Mouse (Mus musculus) Patski (cell line): Measurements from ENCODE around the gene Myl3. TPM values are rescaled to one million over a fixed set of nuclear protein-coding genes. Genes with fewer than 3 reads are reported as not detected.
A peak's percentile ranks its signal among the peaks of the same experiment; 100 is the strongest.

Experiments used
- ATAC-seq: fragments of 100-300 bp; one replicate; pipeline ENCODE4 v1.8.0; 2021
- CTCF ChIA-PET: fragments of 350-600 bp; sonication (Branson Sonifier 250); formaldehyde crosslinking; loops from one replicate; lab custom pipeline; 2022; ENCODE audit warnings: inconsistent platforms; lab: Charles Lee
- POLR2A ChIA-PET: fragments of 350-600 bp; sonication (Branson Sonifier 250); formaldehyde crosslinking; loops from one replicate; lab custom pipeline; 2022; ENCODE audit warnings: antibody characterized with exemption, inconsistent platforms; lab: Charles Lee
- DNase-seq: peaks from one replicate; pipeline ENCODE4 v3.0.0-alpha.2; 2011; ENCODE audit warnings: low read depth, low spot score
- H3K27me3 ChIP-seq: fragments of 371-371 bp; one replicate; pipeline ENCODE4 v1.5.1; 2021
- CTCF ChIP-seq: fragments of 100-300 bp; IDR thresholded peaks from one replicate; pipeline ENCODE4 v1.5.1; 2021
- in situ Hi-C: fragments of 300-500 bp; cut with MboI; formaldehyde crosslinking; loops from 3 replicates; pipeline ENCODE4 v1.11.1; 2018; ENCODE audit warnings: low pct_unique_long_range_greater_than_20kb, mixed read lengths
- polyA plus RNA-seq: library from polyadenylated mRNA; unstranded; gene quantifications from one replicate; pipeline ENCODE4 v1.2.3, GENCODE M21; 2021

Myl3 gene
- polyA plus RNA-seq, 1 experiment from 2014 or later: 0.19 TPM

DNA sequence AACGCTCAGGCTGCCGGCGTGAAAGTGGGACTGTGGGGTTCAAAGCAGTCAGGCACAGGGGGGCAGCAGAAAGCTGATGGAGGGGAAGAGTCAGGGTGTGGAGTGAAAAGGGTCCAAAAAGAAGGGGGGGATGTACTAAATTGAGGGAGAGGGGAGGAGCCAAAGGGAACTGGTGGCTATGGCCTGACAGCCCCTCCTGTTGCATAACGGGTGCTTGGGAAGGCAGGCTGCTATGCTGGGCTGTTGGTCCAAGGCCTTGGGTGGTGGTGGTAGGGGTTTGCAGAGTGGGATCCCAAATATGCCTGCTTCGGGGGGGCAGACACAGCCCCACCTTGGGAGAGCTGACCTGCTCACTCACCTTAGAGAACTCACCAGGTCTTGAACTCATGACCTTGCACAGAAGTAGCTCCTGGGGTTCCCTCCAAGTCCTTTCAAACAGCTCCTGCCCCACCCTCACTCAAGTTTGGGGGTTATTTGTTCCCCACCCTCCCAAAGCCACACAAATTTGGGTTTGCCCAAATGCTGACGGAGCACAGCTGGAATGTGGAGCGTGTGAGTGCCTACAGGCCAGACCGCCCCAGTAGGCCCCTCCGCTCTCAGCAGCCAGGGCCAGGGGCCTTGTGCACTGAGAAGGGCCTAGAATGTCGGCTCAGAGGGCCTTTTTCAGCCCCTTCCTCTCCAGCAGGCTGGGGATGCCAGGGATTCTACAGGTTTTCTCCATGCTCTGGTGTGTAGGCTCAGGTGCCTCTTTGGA is 33.8 kb downstream of the Myl3 start:
- no peak for TF ChIP-seq CTCF
- in situ Hi-C loops: loop anchor here (10.0 kb wide), 1 partner anchor 331 kb away; no protein-coding TSS in a partner anchor
- CTCF ChIA-PET: interaction anchor here (1.2 to 2.1 kb wide), 2 partner anchors 58 to 62 kb away, joined by 3 to 5 read pairs; no protein-coding TSS in a partner anchor
- POLR2A ChIA-PET: no interaction called here
- DNase-seq: no peak
- no peaks in the 10 kb centered on the region for H3K27me3 ChIP-seq
- ATAC-seq: no peak

DNA sequence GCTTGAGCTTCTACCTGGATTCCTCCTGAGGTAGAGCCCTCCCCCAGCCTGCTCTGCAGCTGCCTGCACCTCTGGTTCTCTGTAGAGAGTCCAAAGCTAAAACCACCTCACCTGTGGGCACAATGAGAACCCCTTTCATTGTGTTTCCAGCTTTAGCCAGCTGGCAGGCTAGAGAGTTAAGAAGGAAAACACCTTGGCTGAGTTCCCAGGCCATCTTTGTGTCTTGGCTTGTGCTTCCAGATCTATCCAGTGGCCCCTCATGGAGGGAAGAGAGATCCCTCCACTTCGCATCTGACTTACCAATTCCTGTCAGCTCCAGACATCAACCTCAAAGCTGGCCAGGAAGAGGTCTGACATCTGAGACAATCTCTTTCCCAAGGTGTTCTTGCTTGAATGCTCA is 36.4 kb downstream of the Myl3 start:
- POLR2A ChIA-PET: no interaction called here
- no peaks in the 10 kb centered on the region for H3K27me3 ChIP-seq
- in situ Hi-C loops: loop anchor here (10.0 kb wide), 1 partner anchor 333 kb away; no protein-coding TSS in a partner anchor
- no peak for ATAC-seq
- CTCF ChIA-PET: interaction anchor here (1.2 to 4.4 kb wide), 6 partner anchors 9 to 367 kb away, joined by 3 to 57 read pairs (median 17); no protein-coding TSS in a partner anchor
- no peak for DNase-seq
- no peak for TF ChIP-seq CTCF

DNA sequence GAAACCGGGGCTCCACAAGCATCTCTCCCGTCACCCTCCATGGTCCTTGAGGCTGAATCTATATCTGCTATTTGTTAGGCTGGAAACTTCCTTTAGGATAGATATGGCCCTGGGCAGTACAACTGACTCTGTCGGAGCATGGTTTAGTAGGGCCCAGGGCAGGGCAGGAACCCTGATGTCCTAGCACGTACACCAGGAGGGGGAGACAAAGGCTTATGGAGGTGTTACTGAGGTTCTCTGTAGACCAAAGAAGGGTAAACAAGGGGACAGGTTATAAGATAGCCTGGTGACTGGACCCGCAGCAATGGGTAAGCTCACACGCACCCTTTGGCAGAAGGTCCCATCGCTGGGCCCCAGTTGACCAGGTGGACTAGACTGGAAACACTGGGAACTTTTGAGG is 36.9 kb downstream of the Myl3 start:
- CTCF ChIA-PET: interaction anchor here (1.0 to 4.4 kb wide), 13 partner anchors 9 to 367 kb away, joined by 3 to 57 read pairs (median 6); no protein-coding TSS in a partner anchor
- TF ChIP-seq CTCF: no peak
- POLR2A ChIA-PET: no interaction called here
- in situ Hi-C loops: loop anchor here (10.0 kb wide), 1 partner anchor 334 kb away; no protein-coding TSS in a partner anchor
- ATAC-seq: no peak
- no peaks in the 10 kb centered on the region for H3K27me3 ChIP-seq
- no peak for DNase-seq

DNA sequence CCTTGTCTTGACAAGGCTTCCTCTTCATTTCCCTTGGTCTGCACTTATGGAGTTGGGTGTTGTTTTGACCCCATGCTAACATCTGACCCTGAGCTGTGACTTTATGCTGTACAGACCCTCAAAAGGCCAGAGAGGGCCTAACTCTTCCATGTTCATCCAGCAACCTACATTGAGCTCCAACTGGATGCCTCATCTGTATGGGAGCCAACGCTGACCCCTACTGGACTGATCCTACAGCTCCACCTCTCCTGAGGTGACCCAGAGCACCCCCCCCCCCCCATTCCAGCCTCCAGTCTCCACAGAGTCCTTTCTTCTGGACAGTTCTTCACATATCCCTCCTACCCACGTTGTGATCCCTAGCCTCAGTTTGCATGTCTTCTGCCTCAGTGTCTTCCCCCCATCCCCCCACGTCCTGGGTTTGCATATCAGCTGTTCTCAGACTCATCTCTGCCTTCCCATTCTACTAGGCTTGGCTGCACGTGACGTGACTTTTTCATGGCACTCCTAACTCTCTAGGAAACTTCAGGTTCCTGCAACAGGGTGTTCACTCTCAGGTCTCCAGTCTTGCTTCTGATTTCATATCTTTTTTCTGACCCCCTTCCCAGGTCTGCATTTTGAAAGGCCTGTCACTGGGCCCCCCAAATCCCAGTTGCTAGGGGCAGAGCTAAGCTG is 37.7 kb downstream of the Myl3 start:
- TF ChIP-seq CTCF: no peak
- in situ Hi-C loops: loop anchor here (10.0 kb wide), 1 partner anchor 335 kb away; no protein-coding TSS in a partner anchor
- DNase-seq (no peak), ATAC-seq (no peak)
- POLR2A ChIA-PET: interaction anchor here (1.2 kb wide), 1 partner anchor 64 kb away, joined by 3 read pairs; no protein-coding TSS in a partner anchor
- CTCF ChIA-PET: interaction anchor here (1.0 to 4.4 kb wide), 14 partner anchors 10 to 368 kb away, joined by 3 to 57 read pairs (median 6); no protein-coding TSS in a partner anchor
- no peaks in the 10 kb centered on the region for H3K27me3 ChIP-seq

DNA sequence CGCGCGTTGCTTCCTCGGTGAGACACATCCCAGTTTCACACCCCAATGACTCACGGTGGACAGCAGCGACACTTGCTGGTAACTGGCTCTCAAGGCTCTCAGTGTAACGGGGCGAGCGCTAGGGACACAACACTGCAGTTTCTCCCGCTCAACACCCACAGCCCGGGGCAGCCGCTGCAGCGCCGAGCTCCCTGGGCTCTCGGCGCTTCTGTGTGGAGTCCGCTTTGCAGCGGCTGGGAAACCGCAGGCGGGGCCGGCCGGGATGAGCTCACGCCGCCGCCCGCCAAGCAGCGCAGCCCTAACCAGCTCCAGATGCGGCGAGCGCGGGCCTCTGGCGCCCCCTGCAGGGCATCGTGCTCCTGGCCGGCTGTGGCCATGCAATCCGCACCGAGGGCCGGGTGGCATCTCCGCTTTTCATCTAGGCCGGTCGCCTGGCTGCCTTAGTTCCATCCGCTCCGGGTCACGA is 39.6 kb downstream of the Myl3 start:
- TF ChIP-seq CTCF: no peak

DNA sequence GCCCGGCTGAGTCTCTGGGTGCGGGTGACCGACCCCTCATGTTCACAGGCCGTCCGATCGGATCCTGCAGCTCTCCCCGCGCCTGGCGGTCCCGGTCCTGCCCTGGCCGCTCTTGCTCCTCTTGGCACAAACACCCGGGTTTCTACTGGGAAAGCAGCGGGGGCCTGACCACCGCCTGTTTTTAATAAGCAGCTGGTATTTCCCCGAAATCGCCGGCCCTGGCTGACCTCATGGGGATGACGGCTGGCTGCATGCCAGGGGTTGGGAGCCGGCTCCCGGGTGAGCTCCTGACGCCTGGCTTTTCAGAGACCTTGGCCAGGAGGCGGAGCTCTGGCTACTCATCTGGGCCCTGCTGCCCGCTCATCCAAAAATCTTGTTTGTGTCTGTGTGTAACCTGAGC is 40.1 kb downstream of the Myl3 start:
- in situ Hi-C loops: loop anchor here (5.0 kb wide), 1 partner anchor 86 kb away; no protein-coding TSS in a partner anchor
- DNase-seq (peak; percentile 95), ATAC-seq (peak; percentile 76)
- no peaks in the 10 kb centered on the region for H3K27me3 ChIP-seq
- POLR2A ChIA-PET: interaction anchor here (0.8 to 1.2 kb wide), 3 partner anchors 92 to 376 kb away, joined by 3 to 4 read pairs (median 3); partner anchors contain the start of genes Als2cl and Tmie
- CTCF ChIA-PET: interaction anchor here (0.6 to 4.4 kb wide), 45 partner anchors 12 to 372 kb away, joined by 3 to 57 read pairs (median 4); partner anchors contain the start of genes Als2cl, Myl3, Ngp and Prss42
- no peak for TF ChIP-seq CTCF

More for the DNA sequence above, 39.6 kb downstream of the Myl3 start:
- H3K27me3 ChIP-seq: no peaks in the 10 kb centered on the region
- ChIA-PET CTCF (interaction anchor here (0.6 to 4.4 kb wide), 48 partner anchors 11 to 372 kb away, joined by 3 to 57 read pairs (median 4); partner anchors contain the start of genes Als2cl, Myl3, Ngp and Prss42), POLR2A (interaction anchor here (0.8 to 1.2 kb wide), 3 partner anchors 93 to 375 kb away, joined by 3 to 4 read pairs (median 3); partner anchors contain the start of genes Als2cl and Tmie)
- peak; percentile 71 for DNase-seq
- in situ Hi-C loops: loop anchor here (5.0 kb wide), 1 partner anchor 86 kb away; no protein-coding TSS in a partner anchor
- ATAC-seq: peak; percentile 94

DNA sequence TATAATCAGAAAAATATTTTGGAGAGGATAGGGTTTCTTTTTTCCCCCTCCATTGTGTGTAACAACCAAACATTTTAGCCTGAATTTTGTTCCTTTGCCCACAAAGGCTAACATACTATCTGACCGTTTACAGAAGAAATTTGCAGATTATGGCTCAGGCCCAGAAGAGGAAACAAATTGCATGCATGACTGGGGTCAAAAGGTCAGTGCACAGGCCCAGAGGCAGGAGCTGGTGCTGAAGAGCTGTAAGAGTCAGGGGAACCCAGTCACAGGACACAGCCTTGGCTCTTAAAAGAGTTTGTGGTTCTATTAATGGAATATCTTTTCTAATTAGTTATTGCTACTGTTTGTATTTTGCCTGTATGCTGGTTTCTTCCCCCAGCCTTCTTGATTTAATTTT is 42.0 kb downstream of the Myl3 start:
- ATAC-seq (no peak), DNase-seq (no peak)
- in situ Hi-C loops: loop anchor here (5.0 kb wide), 1 partner anchor 84 kb away; no protein-coding TSS in a partner anchor
- no peaks in the 10 kb centered on the region for H3K27me3 ChIP-seq
- no peak for TF ChIP-seq CTCF
- CTCF ChIA-PET: interaction anchor here (0.8 to 0.9 kb wide), 2 partner anchors 88 to 90 kb away, joined by 3 read pairs; no protein-coding TSS in a partner anchor
- POLR2A ChIA-PET: interaction anchor here (0.7 kb wide), 1 partner anchor 74 kb away, joined by 11 read pairs; the partner anchor contains the start of gene Prss50

DNA sequence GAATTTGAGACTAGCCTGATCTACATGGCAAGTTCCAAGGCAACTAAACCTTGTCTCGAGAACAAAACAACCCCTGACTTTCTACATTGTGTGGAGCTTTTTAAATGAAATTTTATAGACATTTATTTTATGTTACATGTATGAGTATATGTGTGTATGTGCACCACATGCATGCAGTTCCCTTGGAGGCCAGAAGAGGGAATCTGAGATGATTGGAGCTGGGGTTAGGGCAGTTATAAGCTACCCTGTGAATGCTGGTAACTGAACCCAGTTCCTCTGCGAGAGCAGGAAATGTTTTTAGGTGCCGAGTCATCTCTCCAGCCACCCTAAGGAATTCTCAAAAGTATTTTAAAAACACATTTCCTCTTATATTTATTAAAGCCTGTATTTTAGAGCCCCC is 46.5 kb downstream of the Myl3 start:
- in situ Hi-C loops: no loop called here
- H3K27me3 ChIP-seq: no peaks in the 10 kb centered on the region
- DNase-seq (no peak), ATAC-seq (no peak)
- TF ChIP-seq CTCF: no peak
- CTCF ChIA-PET: no interaction called here
- POLR2A ChIA-PET: no interaction called here

DNA sequence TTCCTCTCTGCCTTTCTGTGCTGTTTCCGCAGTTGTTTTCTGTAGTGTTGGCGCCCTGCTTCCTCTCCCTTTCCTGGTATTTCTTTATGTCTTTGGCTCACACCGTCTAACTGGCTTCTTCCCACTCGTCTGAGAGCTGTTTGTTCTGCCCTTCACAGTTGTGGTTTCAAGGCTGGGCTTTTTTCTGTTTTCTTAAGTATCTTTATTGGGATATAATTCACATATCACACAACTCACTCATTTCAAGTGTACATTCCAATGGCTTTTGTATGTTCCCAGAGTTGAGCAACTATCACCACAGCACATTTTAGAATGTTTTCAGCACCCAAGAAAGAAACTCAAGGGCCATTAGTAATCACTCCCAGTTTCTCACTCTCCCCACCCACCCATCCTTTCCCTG is 48.8 kb downstream of the Myl3 start:
- DNase-seq (no peak), ATAC-seq (peak; percentile 54)
- CTCF ChIA-PET: no interaction called here
- POLR2A ChIA-PET: no interaction called here
- in situ Hi-C loops: no loop called here
- no peaks in the 10 kb centered on the region for H3K27me3 ChIP-seq
- no peak for TF ChIP-seq CTCF

DNA sequence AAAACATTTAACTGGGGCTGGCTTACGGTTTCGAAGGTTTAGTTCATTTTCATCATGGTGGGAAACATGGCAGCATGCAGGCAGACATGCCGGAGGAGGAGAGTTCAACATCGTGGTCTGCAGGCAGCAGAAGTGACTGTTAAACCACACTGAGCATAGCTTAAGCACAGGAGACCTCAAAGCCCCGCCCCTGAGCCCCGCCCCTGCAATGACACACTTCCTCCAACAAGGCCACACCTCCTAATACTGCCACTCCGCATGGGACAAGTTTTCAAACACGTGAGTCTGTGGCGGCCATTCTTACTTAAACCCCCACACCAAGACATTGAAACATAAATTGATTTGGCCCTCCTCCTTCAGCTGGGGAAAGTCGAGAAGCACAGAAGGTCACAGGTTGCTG is 55.4 kb downstream of the Myl3 start:
- no peak for DNase-seq
- no peaks in the 10 kb centered on the region for H3K27me3 ChIP-seq
- ChIA-PET POLR2A (no interaction called here), CTCF (no interaction called here)
- in situ Hi-C loops: no loop called here
- TF ChIP-seq CTCF: no peak
- no peak for ATAC-seq
